Mouse (Mus musculus): ENCODE measurements at regions not wholly inside any gene's neighbourhood (a gene's known extent, or its start where the extent isn't known, plus 50 kb on each side); places are given as distances from the start of the nearest gene placed in this dataset.
A peak's percentile ranks its signal among the peaks of the same experiment; 100 is the strongest.

- H3K4me2 ChIP-seq: peak overlapping the region; percentile 36
- 10% methylated on average over 23 of the region's 23 CpGs for WGBS
- H3K4me3 ChIP-seq: 0 out of 2 replicates have a peak overlapping the region, but pooled peaks have one; percentile 8
- H3K27ac ChIP-seq: no peak overlapping the region
- no peak for ATAC-seq (ENCODE audit: borderline replicate concordance, extremely low read depth, low FRiP score, low TSS enrichment)
- 0 out of 2 replicates have a peak, but pooled peaks cover 5% of the 10 kb centered on the region for H3K4me1 ChIP-seq
- H3K36me3 ChIP-seq: no peaks in the 10 kb centered on the region
- H3K9ac ChIP-seq: no peak overlapping the region
- peaks cover 53% of the 10 kb centered on the region for H3K27me3 ChIP-seq
- no peaks in the 10 kb centered on the region for H3K9me3 ChIP-seq
These were observed 127.0 kb downstream of the Nkx6-1 start for GRCm38 (mm10) chr5:101537518-101538380.

DNA sequence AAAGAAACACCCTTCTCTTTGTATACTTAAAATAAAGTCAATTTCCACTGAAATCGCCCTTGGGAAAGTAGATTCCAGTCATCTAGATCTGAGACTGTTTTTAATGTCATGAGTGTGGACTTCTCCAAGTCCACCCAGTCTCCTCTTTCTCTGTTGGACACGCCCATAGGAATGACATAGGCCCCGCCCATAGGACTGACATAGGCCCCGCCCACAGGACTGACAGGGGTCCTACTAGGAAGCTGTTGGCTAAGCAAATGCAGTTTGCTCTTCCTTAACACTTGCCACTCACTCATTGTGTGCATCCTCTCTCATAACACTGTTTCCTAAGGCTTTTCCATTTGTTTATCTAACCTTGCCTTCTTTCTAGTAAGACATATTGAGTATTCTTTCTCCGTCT, 129.3 kb downstream of the Nkx6-1 start:
- Histone ChIP-seq H3K9ac (no peak overlapping the region), H3K27ac (no peak overlapping the region), H3K36me3 (no peaks in the 10 kb centered on the region), H3K9me3 (no peaks in the 10 kb centered on the region), H3K27me3 (peaks cover 37% of the 10 kb centered on the region), H3K4me2 (no peak overlapping the region), H3K4me1 (0 out of 2 replicates have a peak, but pooled peaks cover 5% of the 10 kb centered on the region), H3K4me3 (no peak overlapping the region)
- ATAC-seq (ENCODE audit: borderline replicate concordance, extremely low read depth, low FRiP score, low TSS enrichment): no peak
- 37% methylated on average over 5 of the region's 5 CpGs for WGBS

- ATAC-seq (ENCODE audit: borderline replicate concordance, extremely low read depth, low FRiP score, low TSS enrichment): no peak
These were observed 139.4 kb downstream of the Nkx6-1 start for GRCm38 (mm10) chr5:101525346-101525745.

GRCm38 (mm10) chr5:101524670-101525069, 140.1 kb downstream of the Nkx6-1 start:
- no peaks in the 10 kb centered on the region for H3K9me3 ChIP-seq
- H3K27ac ChIP-seq: no peak overlapping the region
- H3K4me1 ChIP-seq: no peaks in the 10 kb centered on the region
- no peak overlapping the region for H3K9ac ChIP-seq
- no peak overlapping the region for H3K4me2 ChIP-seq
- ATAC-seq (ENCODE audit: borderline replicate concordance, extremely low read depth, low FRiP score, low TSS enrichment): no peak
- H3K4me3 ChIP-seq: no peak overlapping the region
- no peaks in the 10 kb centered on the region for H3K36me3 ChIP-seq
- H3K27me3 ChIP-seq: peaks cover 23% of the 10 kb centered on the region; the same call in 1 of the 2 replicates
- 43% methylated on average over 4 of the region's 4 CpGs for WGBS

More at GRCm38 (mm10) chr5:101525346-101525745, 139.4 kb downstream of the Nkx6-1 start:
- no peak overlapping the region for H3K4me3 ChIP-seq
- H3K27ac ChIP-seq: no peak overlapping the region
- H3K27me3 ChIP-seq: peaks cover 23% of the 10 kb centered on the region; the same call in 1 of the 2 replicates
- H3K36me3 ChIP-seq: no peaks in the 10 kb centered on the region
- H3K4me1 ChIP-seq: no peaks in the 10 kb centered on the region
- no peaks in the 10 kb centered on the region for H3K9me3 ChIP-seq
- no peak overlapping the region for H3K4me2 ChIP-seq
- WGBS: 60% methylated on average over 5 of the region's 5 CpGs
- no peak overlapping the region for H3K9ac ChIP-seq

GRCm38 (mm10) chr5:101523902-101524301, 140.9 kb downstream of the Nkx6-1 start:
- 27% methylated on average over 7 of the region's 7 CpGs for WGBS
- no peaks in the 10 kb centered on the region for H3K36me3 ChIP-seq
- H3K27ac ChIP-seq: no peak overlapping the region
- ATAC-seq (ENCODE audit: borderline replicate concordance, extremely low read depth, low FRiP score, low TSS enrichment): no peak
- H3K4me1 ChIP-seq: no peaks in the 10 kb centered on the region
- H3K9ac ChIP-seq: no peak overlapping the region
- no peaks in the 10 kb centered on the region for H3K9me3 ChIP-seq
- no peak overlapping the region for H3K4me3 ChIP-seq
- H3K4me2 ChIP-seq: no peak overlapping the region
- H3K27me3 ChIP-seq: peaks cover 23% of the 10 kb centered on the region; the same call in 1 of the 2 replicates

DNA sequence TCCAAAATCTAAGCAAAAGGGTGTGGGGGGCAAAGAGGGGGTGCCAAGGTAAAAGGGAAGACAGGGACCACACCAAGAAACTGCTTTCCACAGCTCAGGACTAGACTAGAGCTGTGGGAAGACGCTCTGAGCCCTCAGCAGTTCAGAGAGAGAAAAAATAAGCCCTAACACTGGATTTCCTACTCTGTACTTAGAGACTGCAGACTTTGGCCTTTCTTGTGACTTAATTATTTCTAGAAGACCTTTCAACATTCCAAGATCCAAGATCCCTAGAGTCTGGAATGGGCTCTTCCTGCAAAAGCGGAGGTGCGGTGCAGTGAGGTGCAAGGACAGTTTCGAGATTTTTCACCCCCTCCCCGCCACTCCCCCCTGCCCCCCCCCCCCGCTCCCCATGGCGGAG, 141.3 kb downstream of the Nkx6-1 start:
- Histone ChIP-seq H3K4me2 (no peak overlapping the region), H3K36me3 (no peaks in the 10 kb centered on the region), H3K27me3 (peaks cover 23% of the 10 kb centered on the region; the same call in 1 of the 2 replicates), H3K4me3 (no peak overlapping the region), H3K4me1 (no peaks in the 10 kb centered on the region), H3K9me3 (no peaks in the 10 kb centered on the region), H3K27ac (no peak overlapping the region), H3K9ac (no peak overlapping the region)
- 35% methylated on average over 7 of the region's 7 CpGs for WGBS
- ATAC-seq (ENCODE audit: borderline replicate concordance, extremely low read depth, low FRiP score, low TSS enrichment): no peak

- no peak for ATAC-seq (ENCODE audit: borderline replicate concordance, extremely low read depth, low FRiP score, low TSS enrichment)
- H3K4me2 ChIP-seq: no peak overlapping the region
- H3K9me3 ChIP-seq: no peaks in the 10 kb centered on the region
- 49% methylated on average over 9 of the region's 9 CpGs for WGBS
- H3K27ac ChIP-seq: no peak overlapping the region
- H3K4me3 ChIP-seq: no peak overlapping the region
- H3K36me3 ChIP-seq: no peaks in the 10 kb centered on the region
- H3K4me1 ChIP-seq: no peaks in the 10 kb centered on the region
- no peak overlapping the region for H3K9ac ChIP-seq
- H3K27me3 ChIP-seq: peaks cover 18% of the 10 kb centered on the region; the same call in 1 of the 2 replicates
These were observed 143.7 kb downstream of the Nkx6-1 start for GRCm38 (mm10) chr5:101520935-101521655.

DNA sequence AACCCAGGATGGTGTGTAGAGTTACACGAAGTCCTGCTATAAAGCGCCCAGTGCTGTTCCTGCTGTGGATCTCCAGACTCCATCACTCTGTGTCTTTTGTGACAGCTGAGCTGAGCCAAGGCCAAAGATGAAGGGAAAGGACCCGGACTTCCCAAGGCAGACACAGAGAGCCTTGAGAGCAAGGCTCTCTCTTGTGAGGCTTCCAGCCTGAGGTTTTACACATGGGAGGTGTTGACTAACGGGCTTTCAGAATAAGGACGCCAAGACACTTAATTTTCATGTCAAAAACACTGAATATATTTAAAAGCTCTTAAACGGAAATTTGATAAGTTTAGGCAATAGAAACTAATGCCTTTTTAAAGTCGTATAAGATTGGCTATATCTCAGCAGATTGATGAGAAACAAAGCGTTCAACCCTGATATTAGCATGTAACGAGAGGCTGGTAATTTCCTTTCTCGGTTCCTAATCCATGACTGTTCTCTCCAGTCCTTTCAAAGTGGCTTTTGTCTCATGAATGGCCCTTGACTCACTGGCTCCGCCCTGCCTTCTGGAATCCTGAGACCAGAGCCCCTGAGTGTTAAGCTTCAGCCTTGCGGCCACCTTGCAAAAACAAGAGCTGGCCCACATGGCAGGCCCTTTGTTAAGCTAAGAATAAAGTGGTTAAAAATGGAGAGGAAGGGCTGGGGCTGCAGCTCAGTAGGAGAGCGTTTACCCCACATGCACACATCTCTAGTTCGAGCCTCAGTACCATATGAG, 145.8 kb downstream of the Nkx6-1 start:
- no peaks in the 10 kb centered on the region for H3K9me3 ChIP-seq
- no peak overlapping the region for H3K4me3 ChIP-seq
- no peaks in the 10 kb centered on the region for H3K4me1 ChIP-seq
- H3K27me3 ChIP-seq: peaks cover 11% of the 10 kb centered on the region; the same call in 1 of the 2 replicates
- WGBS: 39% methylated on average over 14 of the region's 14 CpGs
- no peak overlapping the region for H3K27ac ChIP-seq
- no peak overlapping the region for H3K4me2 ChIP-seq
- ATAC-seq (ENCODE audit: borderline replicate concordance, extremely low read depth, low FRiP score, low TSS enrichment): no peak
- H3K9ac ChIP-seq: no peak overlapping the region
- no peaks in the 10 kb centered on the region for H3K36me3 ChIP-seq

DNA sequence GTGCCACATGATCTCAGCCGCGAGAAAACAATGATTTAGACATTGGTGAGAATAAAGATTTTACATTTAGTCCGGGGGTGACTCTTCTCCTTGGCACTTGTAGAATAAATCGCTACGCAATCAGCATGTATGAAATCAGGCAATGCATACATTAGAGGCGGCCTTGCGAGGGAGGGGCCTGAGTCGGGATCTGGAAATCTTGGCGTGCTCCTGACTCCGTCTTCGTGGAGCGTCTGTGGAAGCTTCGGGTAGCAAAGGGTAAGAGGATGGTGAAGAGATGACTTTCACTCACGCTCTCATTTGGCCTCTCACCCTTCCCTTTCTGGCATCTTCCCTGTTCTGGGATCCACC, 167.1 kb downstream of the Nkx6-1 start:
- Histone ChIP-seq H3K9me3 (no peaks in the 10 kb centered on the region), H3K4me1 (no peaks in the 10 kb centered on the region), H3K4me3 (no peak overlapping the region), H3K27ac (no peak overlapping the region), H3K9ac (no peak overlapping the region), H3K4me2 (no peak overlapping the region), H3K36me3 (no peaks in the 10 kb centered on the region), H3K27me3 (no peaks in the 10 kb centered on the region)
- 87% methylated on average over 14 of the region's 14 CpGs for WGBS
- no peak for ATAC-seq (ENCODE audit: borderline replicate concordance, extremely low read depth, low FRiP score, low TSS enrichment)

- H3K4me3 ChIP-seq: no peak overlapping the region
- no peak overlapping the region for H3K27ac ChIP-seq
- H3K27me3 ChIP-seq: no peaks in the 10 kb centered on the region
- no peak overlapping the region for H3K9ac ChIP-seq
- H3K36me3 ChIP-seq: no peaks in the 10 kb centered on the region
- ATAC-seq (ENCODE audit: borderline replicate concordance, extremely low read depth, low FRiP score, low TSS enrichment): no peak
- WGBS: 52% methylated on average over 16 of the region's 16 CpGs
- H3K9me3 ChIP-seq: no peaks in the 10 kb centered on the region
- no peaks in the 10 kb centered on the region for H3K4me1 ChIP-seq
- no peak overlapping the region for H3K4me2 ChIP-seq
These were observed 167.7 kb downstream of the Nkx6-1 start for GRCm38 (mm10) chr5:101496924-101497697.

DNA sequence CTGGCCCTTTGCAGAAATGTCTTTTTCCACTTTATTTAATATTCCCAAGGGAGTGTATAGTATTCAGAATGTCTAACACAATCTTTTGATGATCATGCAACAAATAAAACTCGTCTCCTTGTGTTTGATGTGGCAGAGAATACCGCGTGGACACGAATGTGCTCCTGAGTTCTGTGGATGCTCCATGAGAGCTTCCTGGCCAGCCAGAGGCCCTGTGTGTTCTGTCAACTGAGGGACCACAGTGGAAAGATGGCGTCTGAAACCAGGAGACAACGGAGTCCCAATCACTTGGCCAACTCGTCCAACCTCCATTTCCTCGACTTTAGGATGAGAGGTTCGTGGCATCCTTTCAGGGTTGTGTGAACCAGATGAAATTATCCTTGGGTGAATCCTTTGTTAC, 168.6 kb downstream of the Nkx6-1 start:
- WGBS: 90% methylated on average over 9 of the region's 9 CpGs

More for the DNA sequence above, 168.6 kb downstream of the Nkx6-1 start:
- H3K4me1 ChIP-seq: no peaks in the 10 kb centered on the region
- H3K36me3 ChIP-seq: no peaks in the 10 kb centered on the region
- ATAC-seq (ENCODE audit: borderline replicate concordance, extremely low read depth, low FRiP score, low TSS enrichment): no peak
- no peaks in the 10 kb centered on the region for H3K27me3 ChIP-seq
- no peak overlapping the region for H3K27ac ChIP-seq
- H3K9me3 ChIP-seq: no peaks in the 10 kb centered on the region
- no peak overlapping the region for H3K4me2 ChIP-seq
- no peak overlapping the region for H3K9ac ChIP-seq
- H3K4me3 ChIP-seq: no peak overlapping the region

Data from lung, embryonic 15.5 days (tissue).